Mouse (Mus musculus) inflammation-experienced regulatory T-cells, adult 6 months (primary cell): ENCODE measurements around the gene Snx5. TPM values are rescaled to one million over a fixed set of nuclear protein-coding genes. Genes with fewer than 3 reads are reported as not detected.

Source experiments
- ATAC-seq: one replicate; pipeline ENCODE4 v1.8.0; 2017
- polyA plus RNA-seq, 3 experiments: library from polyadenylated mRNA; unstranded; fragments of 100-300 nt; shearing (Covaris generic); gene quantifications; one replicate each; pipeline ENCODE4 v1.2.1; 2017

Snx5 gene
- polyA plus RNA-seq, 3 experiments from 2014 or later: 62.1 to 121 (median 102) TPM

- ATAC-seq: no peak
These were observed 3.5 kb downstream of the Snx5 start for GRCm38 (mm10) chr2:144267004-144267730.

GRCm38 (mm10) chr2:144265916-144266683 is 4.6 kb downstream of the Snx5 start:
- ATAC-seq: no peak

GRCm38 (mm10) chr2:144265120-144265488 is 5.6 kb downstream of the Snx5 start:
- ATAC-seq: no peak

GRCm38 (mm10) chr2:144264398-144265119 is 6.1 kb downstream of the Snx5 start:
- peak; percentile 10 for ATAC-seq

GRCm38 (mm10) chr2:144262837-144263236 is 7.9 kb downstream of the Snx5 start:
- no peak for ATAC-seq

- ATAC-seq: no peak
These were observed 20.6 kb downstream of the Snx5 start for GRCm38 (mm10) chr2:144250111-144250510.

GRCm38 (mm10) chr2:144248613-144249376 is 21.9 kb downstream of the Snx5 start:
- ATAC-seq: no peak

GRCm38 (mm10) chr2:144247337-144247978 is 23.2 kb downstream of the Snx5 start:
- ATAC-seq: no peak

- no peak for ATAC-seq
These were observed 24.4 kb downstream of the Snx5 start for GRCm38 (mm10) chr2:144246270-144246669.

GRCm38 (mm10) chr2:144245464-144245863 is 25.2 kb downstream of the Snx5 start:
- ATAC-seq: no peak

- ATAC-seq: no peak
These were observed 30.4 kb downstream of the Snx5 start for GRCm38 (mm10) chr2:144240095-144240899.

GRCm38 (mm10) chr2:144239318-144239717 is 31.4 kb downstream of the Snx5 start:
- ATAC-seq: no peak

GRCm38 (mm10) chr2:144238341-144238740 is 32.4 kb downstream of the Snx5 start:
- no peak for ATAC-seq

- ATAC-seq: no peak
These were observed 33.7 kb downstream of the Snx5 start for GRCm38 (mm10) chr2:144236791-144237584.

- no peak for ATAC-seq
These were observed 34.9 kb downstream of the Snx5 start for GRCm38 (mm10) chr2:144235776-144236175.

GRCm38 (mm10) chr2:144233534-144233933 is 37.2 kb downstream of the Snx5 start:
- no peak for ATAC-seq

- ATAC-seq: peak; percentile 74
These were observed 39.6 kb downstream of the Snx5 start for GRCm38 (mm10) chr2:144231115-144231514.

- no peak for ATAC-seq
These were observed 40.2 kb downstream of the Snx5 start for GRCm38 (mm10) chr2:144230498-144230897.

GRCm38 (mm10) chr2:144229647-144230046 is 41.1 kb downstream of the Snx5 start:
- ATAC-seq: no peak
